Mouse (Mus musculus): ENCODE measurements at regions not wholly inside any gene's neighbourhood (a gene's known extent, or its start where the extent isn't known, plus 50 kb on each side); places are given as distances from the start of the nearest gene placed in this dataset.

- Histone ChIP-seq H3K27ac (no peak overlapping the region), H3K4me3 (no peak overlapping the region)
- DNase-seq (ENCODE audit: extremely low spot score in 1 of 2, low spot score in 2 of 2), result no peak
- intact Hi-C loops (cut with DNase I), result no loop called here
- TF ChIP-seq CTCF (IDR thresholded peaks at IDR 0.05), result no peak
Measured at GRCm38 (mm10) chr11:19676514-19676913, 247.7 kb upstream of the Spred2 start.

- intact Hi-C loops (cut with DNase I), result no loop called here
- DNase-seq (ENCODE audit: extremely low spot score in 1 of 2, low spot score in 2 of 2), result no peak
- no peak for TF ChIP-seq CTCF (IDR thresholded peaks at IDR 0.05)
- H3K27ac ChIP-seq, result no peak overlapping the region
- no peak overlapping the region for H3K4me3 ChIP-seq
Measured at GRCm38 (mm10) chr11:19679041-19679440, 245.1 kb upstream of the Spred2 start.

DNA sequence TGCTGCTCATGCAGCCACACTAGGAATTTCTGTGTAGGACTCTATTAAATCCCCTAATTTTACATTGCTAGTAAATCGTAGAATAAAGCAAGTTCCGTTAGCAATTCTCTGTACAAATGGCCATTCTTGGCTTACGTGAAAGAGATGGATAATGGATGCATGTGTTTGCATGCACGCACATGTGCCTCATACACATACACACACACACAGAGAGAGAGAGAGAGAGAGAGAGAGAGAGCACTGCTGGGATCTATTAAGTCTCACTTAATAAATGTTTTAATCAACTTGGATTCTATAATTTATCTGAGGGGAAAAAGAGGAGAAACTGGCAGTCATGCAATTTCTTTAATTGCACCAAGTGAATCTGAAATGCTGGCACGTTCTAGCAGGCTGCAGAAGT lies 244.5 kb upstream of the Spred2 start:
- no peak for TF ChIP-seq CTCF (IDR thresholded peaks at IDR 0.05)
- DNase-seq (ENCODE audit: extremely low spot score in 1 of 2, low spot score in 2 of 2), result no peak
- H3K27ac ChIP-seq, result no peak overlapping the region
- intact Hi-C loops (cut with DNase I), result no loop called here
- no peak overlapping the region for H3K4me3 ChIP-seq

GRCm38 (mm10) chr11:19701198-19701597 lies 223.0 kb upstream of the Spred2 start:
- no peak overlapping the region for H3K27ac ChIP-seq
- TF ChIP-seq CTCF (IDR thresholded peaks at IDR 0.05), result no peak
- no peak for DNase-seq (ENCODE audit: extremely low spot score in 1 of 2, low spot score in 2 of 2)
- H3K4me3 ChIP-seq, result no peak overlapping the region
- intact Hi-C loops (cut with DNase I), result no loop called here

DNA sequence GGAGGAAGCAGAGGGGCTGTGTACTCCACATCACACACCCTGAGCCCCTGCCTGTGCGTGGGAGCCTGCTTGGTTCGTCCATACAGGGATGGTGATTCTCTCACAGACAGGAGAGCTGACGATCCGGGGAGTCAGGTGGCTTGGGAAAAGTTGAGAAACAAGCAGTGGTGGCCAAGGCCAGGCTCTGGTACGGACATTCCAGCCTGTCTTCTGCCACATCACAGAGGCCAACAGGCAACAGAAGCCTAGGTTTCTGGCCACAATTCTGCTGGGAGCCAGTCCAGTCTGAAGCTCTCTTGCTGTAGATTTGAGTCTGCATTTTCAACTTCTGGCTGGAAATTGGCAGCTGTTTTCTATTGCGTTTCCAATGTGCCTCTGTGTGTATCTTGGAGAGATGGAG lies 215.4 kb upstream of the Spred2 start:
- no peak for TF ChIP-seq CTCF (IDR thresholded peaks at IDR 0.05)
- intact Hi-C loops (cut with DNase I), result no loop called here
- no peak overlapping the region for H3K4me3 ChIP-seq
- no peak for DNase-seq (ENCODE audit: extremely low spot score in 1 of 2, low spot score in 2 of 2)
- no peak overlapping the region for H3K27ac ChIP-seq

- intact Hi-C loops (cut with DNase I), result no loop called here
- no peak for DNase-seq (ENCODE audit: extremely low spot score in 1 of 2, low spot score in 2 of 2)
- Histone ChIP-seq H3K4me3 (no peak overlapping the region), H3K27ac (no peak overlapping the region)
- TF ChIP-seq CTCF (IDR thresholded peaks at IDR 0.05), result no peak
Measured at GRCm38 (mm10) chr11:19709337-19709736, 214.8 kb upstream of the Spred2 start.

DNA sequence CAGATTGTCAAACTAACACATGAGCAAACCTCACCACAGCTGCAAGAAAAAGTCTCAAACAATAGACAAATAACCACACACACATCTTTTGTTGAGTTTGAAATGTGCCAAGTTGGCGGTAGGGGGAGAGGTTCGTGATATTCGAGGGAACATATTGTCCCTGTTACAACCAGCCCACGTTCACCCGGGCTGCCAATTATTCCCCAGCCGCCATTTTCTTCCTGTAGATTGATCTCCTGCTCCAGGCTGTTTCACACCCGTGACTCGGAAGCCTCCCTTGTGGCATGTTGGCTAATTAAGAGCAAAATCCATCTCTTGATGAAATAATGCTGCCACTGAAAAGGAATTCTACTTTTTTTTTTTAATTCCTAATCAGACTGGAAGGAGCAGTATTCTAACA lies 211.1 kb upstream of the Spred2 start:
- no peak for DNase-seq (ENCODE audit: extremely low spot score in 1 of 2, low spot score in 2 of 2)
- intact Hi-C loops (cut with DNase I), result loop anchor here (5.0 kb wide), 1 partner anchor 836 kb away; no protein-coding TSS in a partner anchor
- Histone ChIP-seq H3K27ac (no peak overlapping the region), H3K4me3 (no peak overlapping the region)
- TF ChIP-seq CTCF (IDR thresholded peaks at IDR 0.05), result no peak

DNA sequence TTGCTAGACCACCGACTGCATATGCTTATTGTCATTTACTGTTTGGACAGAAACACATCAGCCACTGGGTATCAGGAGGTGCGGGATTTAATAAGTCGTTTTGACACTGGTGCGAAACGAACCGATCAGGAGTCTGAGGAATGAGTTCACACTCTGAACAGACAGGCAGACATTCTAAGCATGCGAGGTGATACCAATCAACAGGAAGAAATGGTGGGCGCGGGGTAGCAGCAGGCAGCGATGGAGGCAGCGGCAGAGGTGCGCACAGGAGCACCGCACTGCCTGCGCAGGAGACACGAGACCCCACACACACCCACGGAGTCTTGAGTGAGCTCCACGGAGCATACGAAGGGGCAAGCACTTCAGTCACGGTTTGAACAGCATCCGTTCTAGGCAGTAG lies 210.6 kb upstream of the Spred2 start:
- H3K27ac ChIP-seq, result no peak overlapping the region
- peak overlapping the region; percentile 27; the same call in 1 of the 2 replicates for H3K4me3 ChIP-seq
- DNase-seq (ENCODE audit: extremely low spot score in 1 of 2, low spot score in 2 of 2), result peak in 1 of 2 experiments; percentile 11
- TF ChIP-seq CTCF (IDR thresholded peaks at IDR 0.05), result no peak
- intact Hi-C loops (cut with DNase I), result loop anchor here (5.0 kb wide), 1 partner anchor 836 kb away; no protein-coding TSS in a partner anchor

GRCm38 (mm10) chr11:19714211-19714610 lies 210.0 kb upstream of the Spred2 start:
- DNase-seq (ENCODE audit: extremely low spot score in 1 of 2, low spot score in 2 of 2), result no peak
- intact Hi-C loops (cut with DNase I), result loop anchor here (5.0 kb wide), 1 partner anchor 837 kb away; no protein-coding TSS in a partner anchor

DNA sequence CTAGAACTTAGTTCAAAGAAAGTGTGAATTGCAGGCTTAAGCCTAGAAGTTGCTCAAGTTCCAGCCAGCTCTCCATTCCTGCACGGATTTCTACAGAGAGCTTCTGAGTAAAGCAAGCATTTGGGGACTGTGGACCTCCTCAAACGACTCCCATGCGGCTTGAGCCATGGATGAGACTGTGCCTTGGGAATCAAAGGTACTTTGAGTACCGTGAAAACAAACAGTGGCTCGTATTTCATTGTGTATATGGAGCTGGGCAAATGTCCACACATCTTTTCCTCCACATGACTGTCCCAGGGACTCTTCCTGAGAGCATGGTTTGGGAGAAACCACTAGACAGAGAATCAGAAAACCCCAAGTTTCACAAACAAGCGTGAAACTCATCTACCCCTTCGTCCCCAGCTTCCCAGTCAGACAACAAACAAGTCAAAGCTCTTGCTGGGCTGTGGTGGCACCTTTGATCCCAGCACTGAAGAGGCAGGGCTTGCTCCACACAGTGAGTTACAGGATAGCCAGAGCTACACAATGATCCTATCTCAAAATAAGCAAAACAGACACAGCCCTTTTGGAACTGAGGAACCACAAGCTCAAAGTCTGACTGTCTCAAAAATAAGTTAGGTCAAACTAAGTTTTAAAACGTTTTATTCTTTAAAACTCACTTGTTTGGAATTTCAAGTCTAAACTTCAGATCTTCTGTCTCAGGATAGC lies 209.1 kb upstream of the Spred2 start:
- intact Hi-C loops (cut with DNase I), result loop anchor here (5.0 kb wide), 1 partner anchor 838 kb away; no protein-coding TSS in a partner anchor
- no peak for DNase-seq (ENCODE audit: extremely low spot score in 1 of 2, low spot score in 2 of 2)
- H3K4me3 ChIP-seq, result no peak overlapping the region
- H3K27ac ChIP-seq, result no peak overlapping the region
- TF ChIP-seq CTCF (IDR thresholded peaks at IDR 0.05), result no peak

More at GRCm38 (mm10) chr11:19714211-19714610, 210.0 kb upstream of the Spred2 start:
- H3K4me3 ChIP-seq, result no peak overlapping the region
- H3K27ac ChIP-seq, result no peak overlapping the region
- peak; percentile 29 for TF ChIP-seq CTCF (IDR thresholded peaks at IDR 0.05)

GRCm38 (mm10) chr11:19718165-19718564 lies 206.0 kb upstream of the Spred2 start:
- Histone ChIP-seq H3K27ac (no peak overlapping the region), H3K4me3 (no peak overlapping the region)
- intact Hi-C loops (cut with DNase I), result no loop called here
- TF ChIP-seq CTCF (IDR thresholded peaks at IDR 0.05), result no peak
- no peak for DNase-seq (ENCODE audit: extremely low spot score in 1 of 2, low spot score in 2 of 2)

- DNase-seq (ENCODE audit: extremely low spot score in 1 of 2, low spot score in 2 of 2), result no peak
- H3K27ac ChIP-seq, result no peak overlapping the region
- no peak overlapping the region for H3K4me3 ChIP-seq
- no peak for TF ChIP-seq CTCF (IDR thresholded peaks at IDR 0.05)
- intact Hi-C loops (cut with DNase I), result no loop called here
Measured at GRCm38 (mm10) chr11:19729031-19729430, 195.1 kb upstream of the Spred2 start.

DNA sequence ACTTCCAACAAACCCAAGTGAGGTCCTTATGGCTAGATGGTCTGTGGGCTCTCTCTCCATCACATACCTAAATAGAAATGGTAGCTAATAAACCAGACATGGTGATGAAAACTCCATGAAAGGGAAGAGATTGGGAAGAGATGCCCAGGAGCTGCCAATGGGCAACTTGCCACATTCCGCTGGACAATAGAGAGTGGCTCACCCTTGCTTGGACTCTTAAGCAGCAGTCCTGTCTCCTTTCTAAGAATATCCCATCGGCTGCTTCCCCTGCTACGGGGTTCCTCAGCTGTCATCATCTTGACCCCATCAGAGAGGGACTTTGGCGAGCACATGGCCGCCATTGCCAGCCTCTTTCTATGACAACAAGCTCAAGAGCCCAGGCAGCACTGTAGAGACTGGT lies 193.4 kb upstream of the Spred2 start:
- no peak overlapping the region for H3K27ac ChIP-seq
- no peak for TF ChIP-seq CTCF (IDR thresholded peaks at IDR 0.05)
- H3K4me3 ChIP-seq, result no peak overlapping the region
- DNase-seq (ENCODE audit: extremely low spot score in 1 of 2, low spot score in 2 of 2), result no peak
- intact Hi-C loops (cut with DNase I), result no loop called here
